Mouse (Mus musculus) C2C12 (cell line): ENCODE data around the gene Dab2. TPM values are rescaled to one million over a fixed set of nuclear protein-coding genes. Genes with fewer than 3 reads are reported as not detected.

Source experiments
- H3K27me3 ChIP-seq: one replicate; pipeline ENCODE4 v1.6.1; 2011; ENCODE audit not compliant: control insufficient read depth, insufficient read depth, insufficient read length
- H3K36me3 ChIP-seq: one replicate; pipeline ENCODE4 v1.6.1; 2011; ENCODE audit not compliant: control insufficient read depth, insufficient read depth
- H3K4me3 ChIP-seq: one replicate; pipeline ENCODE4 v1.5.1; 2011; ENCODE audit warnings: mild to moderate bottlenecking, control low read depth; ENCODE audit not compliant: poor library complexity, insufficient read depth, severe bottlenecking
- H3K79me2 ChIP-seq: one replicate; pipeline ENCODE4 v1.6.1; 2011; ENCODE audit not compliant: control insufficient read depth, insufficient read depth
- H3K79me3 ChIP-seq: one replicate; pipeline ENCODE4 v1.6.1; 2011; ENCODE audit warnings: low read depth, control low read depth
- H3ac ChIP-seq: one replicate; pipeline ENCODE3; 2011; ENCODE audit warnings: low read depth; ENCODE audit not compliant: control insufficient read depth, insufficient read length
- CEBPB ChIP-seq: IDR thresholded peaks from one replicate; pipeline ENCODE4 v1.6.1; 2011; ENCODE audit warnings: low read depth, mild to moderate bottlenecking, control low read depth, moderate library complexity
- CTCF ChIP-seq: IDR thresholded peaks from one replicate; pipeline ENCODE4 v1.5.1; 2011; ENCODE audit not compliant: control insufficient read depth, insufficient read depth, insufficient read length
- FOSL1 ChIP-seq: IDR thresholded peaks from one replicate; pipeline ENCODE4 v1.8.0; 2011; ENCODE audit warnings: mild to moderate bottlenecking, low read length; ENCODE audit not compliant: poor library complexity, insufficient read depth, severe bottlenecking
- MAX ChIP-seq: IDR thresholded peaks from one replicate; pipeline ENCODE4 v1.6.1; 2011; ENCODE audit warnings: mild to moderate bottlenecking, control low read depth
- MYOD1 ChIP-seq: IDR thresholded peaks from one replicate; pipeline ENCODE4 v1.6.1; 2011; ENCODE audit warnings: low read depth; ENCODE audit not compliant: control insufficient read depth, insufficient read length
- MYOG ChIP-seq: IDR thresholded peaks from one replicate; pipeline ENCODE4 v1.6.1; 2011; ENCODE audit not compliant: control insufficient read depth, insufficient read length; ENCODE audit errors: extremely low read depth
- USF1 ChIP-seq: IDR thresholded peaks from one replicate; pipeline ENCODE4 v1.6.1; 2011; ENCODE audit warnings: low read depth, mild to moderate bottlenecking, control low read depth, moderate library complexity
- polyA plus RNA-seq: library from polyadenylated mRNA; unstranded; fragments of >200 nt; fragmentation: generic; extraction: Trizol; gene quantifications from one replicate; pipeline ENCODE4 v1.2.1, GENCODE M21; 2012; ENCODE audit warnings: missing spikeins

Gene Dab2
- polyA plus RNA-seq, 1 experiment, result 31.3 TPM

- Histone ChIP-seq H3ac (no peak overlapping the region), H3K4me3 (no peak overlapping the region), H3K79me2 (no peaks in the 10 kb centered on the region), H3K79me3 (no peaks in the 10 kb centered on the region), H3K27me3 (no peaks in the 10 kb centered on the region), H3K36me3 (peaks cover 70% of the 10 kb centered on the region)
- no peak for TF ChIP-seq CEBPB
- TF ChIP-seq FOSL1, result no peak
- TF ChIP-seq CTCF, result no peak
- no peak for TF ChIP-seq MAX
- no peak for TF ChIP-seq MYOD1
- no peak for TF ChIP-seq MYOG
- no peak for TF ChIP-seq USF1
These were observed 135.7 kb downstream of the Dab2 start for GRCm38 (mm10) chr15:6435281-6435680.

GRCm38 (mm10) chr15:6435773-6436172, 136.2 kb downstream of the Dab2 start:
- Histone ChIP-seq H3ac (no peak overlapping the region), H3K79me2 (no peaks in the 10 kb centered on the region), H3K79me3 (no peaks in the 10 kb centered on the region), H3K36me3 (peaks cover 65% of the 10 kb centered on the region), H3K27me3 (no peaks in the 10 kb centered on the region), H3K4me3 (no peak overlapping the region)
- TF ChIP-seq MAX (no peak), CEBPB (no peak), FOSL1 (no peak), USF1 (no peak), CTCF (no peak), MYOG (no peak)

- H3K36me3 ChIP-seq, result peaks cover 47% of the 10 kb centered on the region
- no peaks in the 10 kb centered on the region for H3K27me3 ChIP-seq
- H3K79me3 ChIP-seq, result no peaks in the 10 kb centered on the region
- no peak overlapping the region for H3K4me3 ChIP-seq
- no peak for TF ChIP-seq MAX
- no peak for TF ChIP-seq USF1
- no peak for TF ChIP-seq CEBPB
- TF ChIP-seq CTCF, result no peak
- no peak for TF ChIP-seq FOSL1
- no peak for TF ChIP-seq MYOD1
- TF ChIP-seq MYOG, result no peak
- H3K79me2 ChIP-seq, result no peaks in the 10 kb centered on the region
- no peak overlapping the region for H3ac ChIP-seq
These were observed 139.1 kb downstream of the Dab2 start for GRCm38 (mm10) chr15:6438685-6439084.

- Histone ChIP-seq H3K27me3 (no peaks in the 10 kb centered on the region), H3K36me3 (peaks cover 3% of the 10 kb centered on the region), H3K79me2 (no peaks in the 10 kb centered on the region), H3K79me3 (no peaks in the 10 kb centered on the region), H3ac (no peak overlapping the region), H3K4me3 (no peak overlapping the region)
- TF ChIP-seq FOSL1 (no peak), CEBPB (no peak), CTCF (no peak), MYOD1 (no peak), MYOG (no peak), MAX (no peak), USF1 (no peak)
These were observed 144.9 kb downstream of the Dab2 start for GRCm38 (mm10) chr15:6444452-6444851.

- TF ChIP-seq MYOG (no peak), MYOD1 (no peak), USF1 (no peak), FOSL1 (no peak), CTCF (no peak), MAX (no peak), CEBPB (no peak)
These were observed 145.5 kb downstream of the Dab2 start, which contains the start of gene C9 for GRCm38 (mm10) chr15:6445135-6445534. C9 (plus strand) TSS chr15:6445327.

GRCm38 (mm10) chr15:6446181-6446580, 146.6 kb downstream of the Dab2 start:
- Histone ChIP-seq H3K79me3 (no peaks in the 10 kb centered on the region), H3ac (no peak overlapping the region), H3K27me3 (no peaks in the 10 kb centered on the region), H3K4me3 (no peak overlapping the region), H3K36me3 (no peaks in the 10 kb centered on the region), H3K79me2 (no peaks in the 10 kb centered on the region)
- TF ChIP-seq CTCF (no peak), MYOG (no peak), MYOD1 (no peak), USF1 (no peak), MAX (no peak), CEBPB (no peak), FOSL1 (no peak)

More at GRCm38 (mm10) chr15:6445135-6445534, 145.5 kb downstream of the Dab2 start, which contains the start of gene C9:
- Histone ChIP-seq H3K79me3 (no peaks in the 10 kb centered on the region), H3K79me2 (no peaks in the 10 kb centered on the region), H3K27me3 (no peaks in the 10 kb centered on the region), H3ac (no peak within 1 kb of the TSS), H3K36me3 (no peaks in the 10 kb centered on the region), H3K4me3 (no peak within 1 kb of the TSS)
